Mouse (Mus musculus): ENCODE measurements around the gene 2310039H08Rik. TPM values are rescaled to one million over a fixed set of nuclear protein-coding genes. Genes with fewer than 3 reads are reported as not detected.

Gene 2310039H08Rik
- polyA plus RNA-seq, 1 experiment from 2014 or later: 89.9 TPM

DNA sequence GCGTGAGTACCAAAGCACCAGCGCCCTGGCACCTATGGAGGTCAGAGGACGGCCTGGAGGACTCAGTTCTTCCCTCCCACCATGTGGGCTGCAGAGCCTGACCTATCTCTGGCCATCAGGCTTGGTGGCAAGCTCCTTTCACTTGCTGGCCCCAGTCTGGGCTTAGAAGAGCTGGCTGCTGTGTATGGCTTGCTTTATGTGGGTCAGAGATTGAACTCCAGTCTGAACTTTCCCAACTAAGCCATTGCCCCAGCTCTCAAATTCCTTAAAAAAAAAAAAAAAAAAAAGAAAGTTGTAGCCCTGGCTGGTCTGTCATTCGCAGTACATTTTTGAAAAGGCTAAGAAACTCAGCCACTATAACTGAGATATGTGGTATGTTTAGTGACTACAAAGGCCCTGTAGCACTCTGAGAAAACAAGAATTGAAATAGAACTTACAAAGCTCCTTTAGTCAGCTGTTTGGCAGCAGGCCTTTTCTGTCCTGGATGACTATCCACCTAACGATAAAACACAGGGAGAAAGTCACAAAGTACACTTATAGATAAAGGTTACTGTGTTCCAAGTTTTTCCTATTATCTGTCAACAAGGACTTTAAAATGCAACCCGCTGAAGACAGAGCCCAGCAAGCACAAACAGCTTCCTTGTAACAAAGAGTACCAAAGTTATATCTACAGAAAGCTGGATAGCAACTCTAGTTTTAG lies 36.8 kb downstream of the 2310039H08Rik start:
- Histone ChIP-seq H3K27ac (ENCODE audit: low read depth, low read length) (no peak overlapping the region), H3K4me1 (ENCODE audit: control insufficient read depth, insufficient read depth, low read length) (no peaks in the 10 kb centered on the region), H3K4me3 (ENCODE audit: low read depth, low read length) (no peak overlapping the region), H3K4me2 (ENCODE audit: low read length) (no peak overlapping the region), H3K27me3 (replicated peaks; ENCODE audit: control insufficient read depth, insufficient read depth, low read length) (no peaks in the 10 kb centered on the region), H3K9me3 (replicated peaks; ENCODE audit: control insufficient read depth, low read length) (no peaks in the 10 kb centered on the region), H3K36me3 (ENCODE audit: control insufficient read depth, insufficient read depth, low read length) (peaks cover 86% of the 10 kb centered on the region), H3K9ac (ENCODE audit: low read length) (no peak overlapping the region)
- ATAC-seq: no peak
- WGBS: 87% methylated on average over 6 of the region's 6 CpGs
- DNase-seq (ENCODE audit: low spot score): no peak

DNA sequence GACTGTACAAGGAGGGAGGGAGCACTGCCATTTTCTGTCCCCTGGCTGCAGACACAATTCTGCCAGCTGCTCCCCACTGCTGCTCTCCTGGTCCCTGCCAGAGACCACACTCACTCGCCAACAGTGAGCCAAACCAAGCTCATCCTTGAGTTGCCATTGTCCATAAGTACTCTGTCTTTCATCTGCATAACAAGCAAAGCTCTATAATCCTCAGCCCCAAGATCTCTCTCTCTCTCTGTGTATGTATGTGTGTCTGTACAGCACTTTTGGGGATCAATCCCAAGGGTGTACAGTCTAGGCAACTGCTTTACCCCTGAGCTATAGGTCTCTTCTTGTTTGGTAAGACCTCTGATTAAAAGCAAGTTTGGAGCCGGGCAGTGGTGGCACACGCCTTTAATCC lies 38.2 kb downstream of the 2310039H08Rik start:
- ATAC-seq (no peak), DNase-seq (ENCODE audit: low spot score) (no peak)
- H3K36me3 ChIP-seq (ENCODE audit: control insufficient read depth, insufficient read depth, low read length): peaks cover 85% of the 10 kb centered on the region
- H3K9ac ChIP-seq (ENCODE audit: low read length): no peak overlapping the region
- 85% methylated on average over 3 of the region's 3 CpGs for WGBS
- no peak overlapping the region for H3K4me2 ChIP-seq (ENCODE audit: low read length)
- H3K27me3 ChIP-seq (replicated peaks; ENCODE audit: control insufficient read depth, insufficient read depth, low read length): no peaks in the 10 kb centered on the region
- no peaks in the 10 kb centered on the region for H3K9me3 ChIP-seq (replicated peaks; ENCODE audit: control insufficient read depth, low read length)
- no peak overlapping the region for H3K4me3 ChIP-seq (ENCODE audit: low read depth, low read length)
- H3K4me1 ChIP-seq (ENCODE audit: control insufficient read depth, insufficient read depth, low read length): no peaks in the 10 kb centered on the region
- no peak overlapping the region for H3K27ac ChIP-seq (ENCODE audit: low read depth, low read length)

GRCm38 (mm10) chr17:46812442-46812841 lies 40.0 kb downstream of the 2310039H08Rik start:
- Histone ChIP-seq H3K9ac (ENCODE audit: low read length) (no peak overlapping the region), H3K9me3 (replicated peaks; ENCODE audit: control insufficient read depth, low read length) (no peaks in the 10 kb centered on the region), H3K4me1 (ENCODE audit: control insufficient read depth, insufficient read depth, low read length) (no peaks in the 10 kb centered on the region), H3K27ac (ENCODE audit: low read depth, low read length) (no peak overlapping the region), H3K36me3 (ENCODE audit: control insufficient read depth, insufficient read depth, low read length) (peaks cover 73% of the 10 kb centered on the region), H3K4me2 (ENCODE audit: low read length) (no peak overlapping the region), H3K4me3 (ENCODE audit: low read depth, low read length) (no peak overlapping the region), H3K27me3 (replicated peaks; ENCODE audit: control insufficient read depth, insufficient read depth, low read length) (no peaks in the 10 kb centered on the region)
- 88% methylated on average over 1 of the region's 1 CpGs for WGBS
- ATAC-seq (no peak), DNase-seq (ENCODE audit: low spot score) (no peak)

DNA sequence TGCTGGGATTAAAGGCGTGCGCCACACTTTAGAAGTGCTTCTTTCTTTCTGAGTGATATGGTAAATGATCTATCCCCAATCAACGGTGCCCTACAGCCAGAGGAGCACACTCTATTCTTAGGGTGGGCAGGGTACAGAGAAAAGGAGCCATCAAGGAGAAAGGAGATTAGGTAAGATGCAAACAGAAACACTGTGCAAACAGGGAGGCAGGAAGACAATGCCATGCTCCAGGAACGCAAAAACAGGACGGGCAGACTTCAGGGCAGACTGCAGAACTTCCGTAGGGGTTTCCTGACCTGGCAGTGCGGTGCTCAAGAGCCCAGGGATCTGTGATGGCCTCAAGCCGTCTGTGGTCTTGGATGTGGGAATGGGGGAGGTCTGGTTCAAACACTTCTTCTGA lies 41.2 kb downstream of the 2310039H08Rik start:
- Histone ChIP-seq H3K36me3 (ENCODE audit: control insufficient read depth, insufficient read depth, low read length) (peaks cover 62% of the 10 kb centered on the region), H3K4me3 (ENCODE audit: low read depth, low read length) (no peak overlapping the region), H3K27ac (ENCODE audit: low read depth, low read length) (no peak overlapping the region), H3K4me1 (ENCODE audit: control insufficient read depth, insufficient read depth, low read length) (no peaks in the 10 kb centered on the region), H3K27me3 (replicated peaks; ENCODE audit: control insufficient read depth, insufficient read depth, low read length) (no peaks in the 10 kb centered on the region), H3K9me3 (replicated peaks; ENCODE audit: control insufficient read depth, low read length) (no peaks in the 10 kb centered on the region), H3K4me2 (ENCODE audit: low read length) (no peak overlapping the region), H3K9ac (ENCODE audit: low read length) (no peak overlapping the region)
- ATAC-seq: no peak
- no peak for DNase-seq (ENCODE audit: low spot score)
- WGBS: 85% methylated on average over 8 of the region's 8 CpGs

- DNase-seq (ENCODE audit: low spot score) (no peak), ATAC-seq (no peak)
- Histone ChIP-seq H3K27me3 (replicated peaks; ENCODE audit: control insufficient read depth, insufficient read depth, low read length) (no peaks in the 10 kb centered on the region), H3K27ac (ENCODE audit: low read depth, low read length) (no peak overlapping the region), H3K4me1 (ENCODE audit: control insufficient read depth, insufficient read depth, low read length) (no peaks in the 10 kb centered on the region), H3K36me3 (ENCODE audit: control insufficient read depth, insufficient read depth, low read length) (peaks cover 57% of the 10 kb centered on the region), H3K9me3 (replicated peaks; ENCODE audit: control insufficient read depth, low read length) (no peaks in the 10 kb centered on the region), H3K4me2 (ENCODE audit: low read length) (no peak overlapping the region), H3K4me3 (ENCODE audit: low read depth, low read length) (no peak overlapping the region), H3K9ac (ENCODE audit: low read length) (no peak overlapping the region)
- 93% methylated on average over 6 of the region's 6 CpGs for WGBS
Observed at GRCm38 (mm10) chr17:46814497-46814896, 42.1 kb downstream of the 2310039H08Rik start.

GRCm38 (mm10) chr17:46816306-46816705 lies 43.9 kb downstream of the 2310039H08Rik start:
- no peak for DNase-seq (ENCODE audit: low spot score)
- H3K36me3 ChIP-seq (ENCODE audit: control insufficient read depth, insufficient read depth, low read length): peaks cover 56% of the 10 kb centered on the region

GRCm38 (mm10) chr17:46817734-46818158 lies 45.3 kb downstream of the 2310039H08Rik start:
- no peaks in the 10 kb centered on the region for H3K4me1 ChIP-seq (ENCODE audit: control insufficient read depth, insufficient read depth, low read length)
- ATAC-seq: no peak
- H3K4me2 ChIP-seq (ENCODE audit: low read length): no peak overlapping the region
- peaks cover 48% of the 10 kb centered on the region for H3K36me3 ChIP-seq (ENCODE audit: control insufficient read depth, insufficient read depth, low read length)
- no peaks in the 10 kb centered on the region for H3K27me3 ChIP-seq (replicated peaks; ENCODE audit: control insufficient read depth, insufficient read depth, low read length)
- DNase-seq (ENCODE audit: low spot score): no peak
- no peak overlapping the region for H3K4me3 ChIP-seq (ENCODE audit: low read depth, low read length)
- WGBS: 91% methylated on average over 12 of the region's 12 CpGs
- no peak overlapping the region for H3K27ac ChIP-seq (ENCODE audit: low read depth, low read length)
- no peak overlapping the region for H3K9ac ChIP-seq (ENCODE audit: low read length)
- H3K9me3 ChIP-seq (replicated peaks; ENCODE audit: control insufficient read depth, low read length): no peaks in the 10 kb centered on the region

More at GRCm38 (mm10) chr17:46816306-46816705, 43.9 kb downstream of the 2310039H08Rik start:
- Histone ChIP-seq H3K4me2 (ENCODE audit: low read length) (no peak overlapping the region), H3K27ac (ENCODE audit: low read depth, low read length) (no peak overlapping the region), H3K9me3 (replicated peaks; ENCODE audit: control insufficient read depth, low read length) (no peaks in the 10 kb centered on the region), H3K27me3 (replicated peaks; ENCODE audit: control insufficient read depth, insufficient read depth, low read length) (no peaks in the 10 kb centered on the region), H3K4me3 (ENCODE audit: low read depth, low read length) (no peak overlapping the region), H3K4me1 (ENCODE audit: control insufficient read depth, insufficient read depth, low read length) (no peaks in the 10 kb centered on the region), H3K9ac (ENCODE audit: low read length) (no peak overlapping the region)
- ATAC-seq: no peak
- whole genome bisulfite sequencing: 69% methylated on average over 13 of the region's 13 CpGs

DNA sequence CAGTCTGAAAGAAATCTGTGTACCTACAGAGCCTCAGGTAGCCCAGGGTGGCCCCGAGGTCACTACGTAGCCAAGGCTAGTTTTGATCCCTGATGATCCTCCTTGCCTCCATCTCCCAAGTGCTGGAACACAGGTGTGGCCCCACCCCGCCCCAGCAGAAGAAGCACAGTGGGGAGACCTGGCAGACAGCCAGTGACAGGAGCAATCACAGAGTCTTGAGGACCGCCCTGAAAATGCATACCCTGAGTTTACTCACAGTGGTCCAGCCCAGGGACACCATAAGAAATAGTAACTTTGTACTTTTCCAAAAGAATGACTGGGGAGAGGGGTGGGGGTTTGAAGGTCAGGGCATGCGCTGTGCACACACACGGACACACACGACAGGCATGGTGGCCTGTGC lies 48.2 kb downstream of the 2310039H08Rik start:
- no peak overlapping the region for H3K27ac ChIP-seq (ENCODE audit: low read depth, low read length)
- no peaks in the 10 kb centered on the region for H3K9me3 ChIP-seq (replicated peaks; ENCODE audit: control insufficient read depth, low read length)
- no peak overlapping the region for H3K4me2 ChIP-seq (ENCODE audit: low read length)
- no peak overlapping the region for H3K9ac ChIP-seq (ENCODE audit: low read length)
- WGBS: 93% methylated on average over 7 of the region's 7 CpGs
- ATAC-seq: no peak
- H3K27me3 ChIP-seq (replicated peaks; ENCODE audit: control insufficient read depth, insufficient read depth, low read length): no peaks in the 10 kb centered on the region
- H3K36me3 ChIP-seq (ENCODE audit: control insufficient read depth, insufficient read depth, low read length): peaks cover 51% of the 10 kb centered on the region
- no peaks in the 10 kb centered on the region for H3K4me1 ChIP-seq (ENCODE audit: control insufficient read depth, insufficient read depth, low read length)
- no peak overlapping the region for H3K4me3 ChIP-seq (ENCODE audit: low read depth, low read length)
- no peak for DNase-seq (ENCODE audit: low spot score)

Data from forebrain, embryonic 14.5 days (tissue).